In the genomic region with DNA sequence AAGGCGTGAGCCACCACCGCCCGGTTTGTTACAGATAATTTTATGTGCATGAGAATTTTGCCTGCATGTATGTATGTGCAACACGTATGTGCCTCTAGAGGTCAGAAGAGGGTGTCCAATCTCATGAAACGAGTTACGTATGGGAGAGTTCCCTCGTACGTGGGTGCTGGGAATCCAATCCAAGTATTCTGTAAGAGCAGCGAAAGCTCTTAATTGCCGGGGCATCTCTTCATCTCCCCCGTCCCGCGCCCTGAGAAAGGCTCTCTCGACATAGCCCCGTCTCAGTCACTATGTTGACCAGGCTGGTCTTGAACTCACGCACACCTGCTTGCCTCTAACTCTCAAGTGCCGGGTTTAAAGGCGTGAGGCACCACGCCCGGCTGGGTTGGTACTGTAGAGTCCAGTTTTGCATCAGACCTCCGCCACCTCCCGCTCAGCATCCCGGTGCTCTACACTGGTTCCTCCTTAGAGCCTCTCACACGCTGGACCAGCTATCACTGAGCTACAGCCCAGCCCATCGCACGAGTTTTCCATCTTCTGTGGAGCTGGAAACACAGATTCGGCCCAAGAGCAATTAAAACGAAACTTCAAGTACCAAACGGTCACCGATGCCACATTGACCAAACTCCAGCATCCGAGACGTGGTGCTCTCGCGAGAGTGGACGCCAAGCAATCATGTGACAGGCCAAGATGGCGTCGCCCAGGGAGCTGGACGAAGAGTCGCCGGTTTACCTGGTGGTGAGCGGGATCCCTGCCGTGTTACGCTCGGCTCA, we compare ENCODE assay signal across 8 mouse cellular contexts. TPM values are rescaled to one million over a fixed set of nuclear protein-coding genes. Genes with fewer than 3 reads are reported as not detected.
A peak's percentile ranks its signal among the peaks of the same experiment; 100 is the strongest.
DNase-seq lines count a peak whose midpoint lies in the region; ATAC-seq lines count a peak whose summit lies in the region.

TSS of gene Gpatch3 (plus strand) at position 676 of the 773 bp plus-strand sequence.

- H3K27ac ChIP-seq in hindbrain, embryonic 14.5 days = peak within 1 kb of the TSS; percentile 67

- H3K27me3 ChIP-seq in hindbrain, embryonic 14.5 days (ENCODE audit: control insufficient read depth, insufficient read depth, low read length) = no peaks in the 10 kb centered on the region

- H3K9me3 ChIP-seq in hindbrain, embryonic 14.5 days (ENCODE audit: control insufficient read depth, low read length) = no peaks in the 10 kb centered on the region

- H3K36me3 ChIP-seq in hindbrain, embryonic 14.5 days (replicated peaks; ENCODE audit: control insufficient read depth, insufficient read depth) = peaks cover 15% of the 10 kb centered on the region

- H3K4me1 ChIP-seq in hindbrain, embryonic 14.5 days (replicated peaks; ENCODE audit: control insufficient read depth, insufficient read depth, low read length) = peaks cover 10% of the 10 kb centered on the region; the same call in 1 of the 2 replicates

- WGBS in hindbrain, embryonic 14.5 days = 7% methylated on average over 44 of the region's 44 CpGs

- peak within 1 kb of the TSS; percentile 81 for H3K4me2 ChIP-seq in hindbrain, embryonic 14.5 days (replicated peaks)

- peak within 1 kb of the TSS; percentile 87 for H3K9ac ChIP-seq in hindbrain, embryonic 14.5 days

- ATAC-seq in hindbrain, embryonic 14.5 days (ENCODE audit: low FRiP score) = peak; percentile 94

- H3K4me3 ChIP-seq in hindbrain, embryonic 14.5 days (replicated peaks; ENCODE audit: low read length) = peak within 1 kb of the TSS; percentile 99

- DNase-seq in NIH3T3 (ENCODE audit: low read depth) = peak; percentile 93
- DNase-seq in cerebellum, postnatal 10 days = peak; percentile 95 to 97
- DNase-seq in frontal cortex, postnatal 14 days (ENCODE audit: low spot score in 2 of 2) = peak; percentile 84 to 89
- peak; percentile 96 for DNase-seq in hindbrain, embryonic 14.5 days (ENCODE audit: low spot score)
- DNase-seq in layer of hippocampus, postnatal 36 days = peak; percentile 87 to 88
- peak; percentile 96 for DNase-seq in lung, postnatal 36 days
- peak; percentile 97 for DNase-seq in retina, postnatal 1 day
- peak; percentile 86 to 89 for DNase-seq in urinary bladder, adult 18-20 months (ENCODE audit: low spot score in 2 of 2)

RNA-seq across cellular contexts. Expression of gene Gpatch3, which starts in this region (rescaled TPM):
- polyA plus RNA-seq in hindbrain, embryonic 14.5 days (2014; fragmentation: Nextera tagmentation; extraction: Ambion mirVana) = 6.2 and 7.5 TPM in 2 replicates
- 1 to 10 TPM; 7.0 to 7.2 TPM for total RNA-seq in layer of hippocampus, postnatal 36 days (2021)

Comparison
In these comparisons a context has a peak if more than half of its experiments do, and no peak if none do; other contexts are left out.
1. Peak in every context shown above with its lines: DNase-seq, ATAC-seq, H3K4me3 ChIP-seq and H3K27ac ChIP-seq.